Mouse (Mus musculus) intestine, embryonic 15.5 days (tissue): ENCODE results near the gene Stk26. TPM values are rescaled to one million over a fixed set of nuclear protein-coding genes. Genes with fewer than 3 reads are reported as not detected.

Source experiments
- ATAC-seq: fragments of 200-750 bp; cut with Nextera tagmentation; 2 replicates; pipeline ENCODE4 v1.8.0; 2017; ENCODE audit warnings: moderate TSS enrichment, moderate library complexity
- H3K27ac ChIP-seq: fragments of 300-500 bp; sonication (generic); 2 replicates; pipeline ENCODE4 v1.5.1; 2015; ENCODE audit warnings: mild to moderate bottlenecking, inconsistent platforms
- H3K27me3 ChIP-seq: fragments of 300-500 bp; sonication (generic); replicated peaks from 2 replicates; pipeline ENCODE4 v1.6.1; 2015; ENCODE audit warnings: inconsistent platforms
- H3K36me3 ChIP-seq: fragments of 300-500 bp; sonication (generic); 2 replicates; pipeline ENCODE4 v1.6.1; 2015; ENCODE audit warnings: inconsistent platforms
- H3K4me1 ChIP-seq: fragments of 300-500 bp; sonication (generic); replicated peaks from 2 replicates; pipeline ENCODE4 v1.6.1; 2015; ENCODE audit warnings: inconsistent platforms
- H3K4me2 ChIP-seq: fragments of 300-500 bp; sonication (generic); replicated peaks from 2 replicates; pipeline ENCODE4 v1.6.1; 2015; ENCODE audit warnings: mild to moderate bottlenecking, inconsistent platforms
- H3K4me3 ChIP-seq: fragments of 300-500 bp; sonication (generic); replicated peaks from 2 replicates; pipeline ENCODE4 v1.5.1; 2015; ENCODE audit warnings: inconsistent platforms
- H3K9ac ChIP-seq: fragments of 300-500 bp; sonication (generic); 2 replicates; pipeline ENCODE4 v1.6.1; 2015; ENCODE audit warnings: inconsistent platforms
- H3K9me3 ChIP-seq: fragments of 300-500 bp; sonication (generic); 2 replicates; pipeline ENCODE4 v1.6.1; 2016; ENCODE audit warnings: inconsistent platforms
- WGBS: fragments of 180-500 bp; shearing (Covaris S2); methylation state at CpG from one replicate; pipeline ENCODE4 v1.1.7; 2015; 5-methylcytosine and 5-hydroxymethylcytosine counted together
- polyA plus RNA-seq: library from polyadenylated mRNA; unstranded; fragments of >200 nt; fragmentation: Nextera tagmentation; extraction: Ambion mirVana; gene quantifications from 2 replicates; pipeline ENCODE4 v1.2.1, GENCODE M21; 2015

The Stk26 gene
- polyA plus RNA-seq, 1 experiment from 2014 or later = 6.6 TPM

DNA sequence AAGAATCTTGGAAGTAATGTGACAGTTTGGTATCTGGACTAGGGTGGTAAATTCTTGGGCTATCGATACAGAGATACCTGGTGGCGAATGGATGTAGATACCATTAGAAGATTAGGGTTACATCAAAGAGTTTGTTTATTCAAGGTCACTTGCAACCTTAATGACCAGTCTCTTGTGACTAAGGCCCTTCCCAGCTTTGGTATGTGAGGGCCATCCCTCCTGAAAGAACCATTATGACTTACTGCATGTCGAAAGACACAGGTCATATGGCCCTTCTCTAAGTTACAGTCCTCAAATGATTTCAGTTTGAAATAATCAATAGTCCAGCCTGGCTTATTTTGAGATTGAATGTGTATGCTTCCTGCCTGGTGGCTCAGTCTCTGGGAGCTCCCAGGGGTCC lies 96.3 kb downstream of the Stk26 start:
- ATAC-seq = peak; percentile 58
- Histone ChIP-seq H3K4me3 (no peak overlapping the region), H3K27me3 (no peaks in the 10 kb centered on the region), H3K4me1 (no peaks in the 10 kb centered on the region), H3K27ac (no peak overlapping the region), H3K9ac (no peak overlapping the region), H3K4me2 (no peak overlapping the region), H3K36me3 (no peaks in the 10 kb centered on the region), H3K9me3 (no peaks in the 10 kb centered on the region)
- WGBS = 63% methylated on average over 3 of the region's 3 CpGs

DNA sequence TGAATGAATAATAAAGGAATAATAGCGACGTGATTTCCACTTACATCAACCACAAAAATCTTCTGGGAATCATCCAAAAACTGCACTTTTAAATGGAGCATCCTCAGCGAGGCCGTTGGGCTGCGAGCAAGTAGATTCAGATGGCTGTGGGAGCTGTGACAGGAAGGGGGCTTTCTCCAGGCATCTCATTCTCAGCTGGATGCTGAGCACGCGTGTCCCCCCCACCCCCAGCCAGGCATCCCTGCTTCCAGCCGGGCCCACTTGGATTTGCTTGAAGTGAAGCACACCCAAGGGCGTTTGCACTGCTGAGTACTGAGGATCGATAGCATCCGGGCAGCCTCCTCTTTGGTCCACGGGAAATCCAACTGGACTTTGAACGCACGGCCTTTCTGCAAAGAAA lies 101.8 kb downstream of the Stk26 start, which contains the start of gene Frmd7:
Gene Frmd7 (minus strand): TSS at position 101 of the 400 bp plus-strand sequence.
- 72% methylated on average over 14 of the region's 14 CpGs for WGBS

More for the DNA sequence above, 101.8 kb downstream of the Stk26 start, which contains the start of gene Frmd7:
- H3K36me3 ChIP-seq = no peaks in the 10 kb centered on the region
- H3K4me1 ChIP-seq = no peaks in the 10 kb centered on the region
- no peak within 1 kb of the TSS for H3K4me2 ChIP-seq
- ATAC-seq = no peak
- no peak within 1 kb of the TSS for H3K4me3 ChIP-seq
- no peaks in the 10 kb centered on the region for H3K27me3 ChIP-seq
- no peak within 1 kb of the TSS for H3K9ac ChIP-seq
- no peaks in the 10 kb centered on the region for H3K9me3 ChIP-seq
- H3K27ac ChIP-seq = no peak within 1 kb of the TSS

Other genes with a start within 250 kb of the Stk26 start
- 0.06 and 0.08 TPM in 2 replicates for gene Frmd7, start 101.7 kb downstream of the Stk26 start, polyA plus RNA-seq
- 17.3 and 20.7 TPM in 2 replicates for gene Rap2c, start 177.0 kb downstream of the Stk26 start, polyA plus RNA-seq